Mouse (Mus musculus): Measurements from ENCODE around the gene Ucp2. TPM values are rescaled to one million over a fixed set of nuclear protein-coding genes. Genes with fewer than 3 reads are reported as not detected.
A peak's percentile ranks its signal among the peaks of the same experiment; 100 is the strongest.

Ucp2 gene
- total RNA-seq, 2 experiments from 2014 or later, result 482 to 541 TPM

DNA sequence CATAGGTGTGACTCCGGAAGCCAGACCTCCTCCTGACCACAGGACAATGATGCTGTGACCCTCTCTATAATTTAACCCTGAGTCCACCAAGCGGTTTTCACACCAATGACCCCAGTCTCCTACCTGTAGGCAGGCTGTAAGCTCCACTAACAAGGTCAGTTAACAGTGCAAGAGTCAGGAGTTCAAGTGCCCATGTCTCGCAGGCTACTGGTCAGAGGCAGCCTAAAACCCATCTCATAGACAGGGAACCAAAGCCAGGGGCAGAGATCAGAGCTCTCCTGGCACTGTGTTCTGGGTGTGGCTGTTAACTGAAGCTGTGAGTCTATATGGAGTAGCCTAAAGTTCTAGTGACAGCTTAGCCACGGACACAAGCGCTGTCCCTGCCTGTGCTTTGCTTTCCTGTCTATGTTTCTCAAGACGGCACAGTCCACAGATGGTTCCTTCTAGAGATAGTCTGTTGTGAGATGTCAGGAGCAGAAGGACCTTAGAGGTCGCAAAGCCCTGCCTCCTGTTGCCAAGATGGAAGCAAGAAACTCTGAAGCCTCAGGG, 9.3 kb downstream of the Ucp2 start:
- DNase-seq, result no peak

DNA sequence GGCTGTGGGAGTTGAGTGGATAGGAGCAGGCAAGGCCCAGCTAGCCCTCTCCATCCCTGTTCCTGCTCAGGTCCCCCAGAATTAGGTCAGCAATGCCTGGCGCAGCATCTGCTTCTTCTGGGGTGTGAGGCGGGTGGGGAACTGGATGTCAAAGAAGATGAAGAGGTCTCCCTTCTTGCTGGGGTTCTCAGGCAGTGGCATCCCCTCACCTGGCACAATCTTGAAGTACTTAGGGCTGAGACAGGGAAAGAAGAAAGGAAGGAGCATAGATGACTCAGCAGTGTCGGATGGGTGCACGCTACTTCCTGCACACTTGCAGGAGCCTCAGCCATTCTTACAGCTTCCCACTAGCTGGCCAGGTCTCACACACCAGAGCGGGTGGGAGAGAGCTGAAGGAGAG, 9.9 kb downstream of the Ucp2 start:
- no peak for DNase-seq

DNA sequence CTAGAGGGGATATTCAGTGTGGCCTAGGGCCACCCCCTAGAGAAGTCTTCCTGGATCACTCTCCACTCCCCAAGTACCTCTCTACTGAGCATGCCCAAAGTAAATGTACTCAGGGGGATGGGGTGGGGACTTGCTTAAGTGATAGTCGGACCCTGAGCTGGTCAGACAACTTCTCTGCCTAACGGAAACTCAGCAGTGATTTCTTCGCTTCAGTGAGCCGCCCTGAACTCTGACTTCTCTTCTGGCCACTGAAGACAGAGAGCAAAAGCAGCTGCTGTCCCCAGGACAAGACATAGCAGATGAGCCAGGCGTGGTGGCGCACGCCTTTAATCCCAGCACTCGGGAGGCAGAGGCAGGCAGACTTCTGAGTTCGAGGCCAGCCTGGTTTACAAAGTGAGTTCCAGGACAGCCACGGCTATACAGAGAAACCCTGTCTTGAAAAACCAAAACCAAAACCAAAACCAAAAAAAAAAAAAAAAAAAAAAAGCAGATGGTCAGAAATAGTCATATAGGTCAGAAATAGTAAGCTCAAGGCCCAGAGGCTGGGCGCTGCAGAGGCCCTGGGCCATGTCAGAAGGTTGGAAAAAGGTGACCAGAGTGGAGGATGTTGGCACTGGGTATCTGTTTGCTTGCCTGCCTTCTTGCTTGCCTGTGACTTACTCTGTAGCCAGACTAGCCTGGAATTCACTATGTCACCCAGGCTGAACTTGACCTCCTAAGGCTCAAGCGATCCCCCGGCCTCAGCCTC, 11.8 kb downstream of the Ucp2 start:
- DNase-seq, result no peak

DNA sequence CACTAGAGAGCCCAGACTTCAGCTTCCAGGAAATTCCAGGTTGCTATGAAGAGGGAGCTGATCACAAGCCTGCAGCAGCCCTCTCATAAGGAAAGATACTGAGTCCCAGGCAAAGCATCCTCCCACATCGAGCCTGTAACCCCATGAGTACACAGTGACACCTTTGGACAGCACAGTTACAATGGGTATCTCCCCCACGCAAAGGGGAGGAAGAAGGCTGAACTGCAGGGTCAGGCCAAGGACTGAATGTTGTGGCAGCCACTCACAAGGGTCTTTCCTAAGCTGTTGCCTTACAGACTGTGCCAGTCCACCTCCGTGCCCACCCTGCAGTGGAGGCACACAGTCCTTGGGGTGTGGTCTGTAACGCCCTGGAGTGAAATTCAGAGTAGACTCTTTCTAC, 13.4 kb downstream of the Ucp2 start:
- DNase-seq, result no peak

DNA sequence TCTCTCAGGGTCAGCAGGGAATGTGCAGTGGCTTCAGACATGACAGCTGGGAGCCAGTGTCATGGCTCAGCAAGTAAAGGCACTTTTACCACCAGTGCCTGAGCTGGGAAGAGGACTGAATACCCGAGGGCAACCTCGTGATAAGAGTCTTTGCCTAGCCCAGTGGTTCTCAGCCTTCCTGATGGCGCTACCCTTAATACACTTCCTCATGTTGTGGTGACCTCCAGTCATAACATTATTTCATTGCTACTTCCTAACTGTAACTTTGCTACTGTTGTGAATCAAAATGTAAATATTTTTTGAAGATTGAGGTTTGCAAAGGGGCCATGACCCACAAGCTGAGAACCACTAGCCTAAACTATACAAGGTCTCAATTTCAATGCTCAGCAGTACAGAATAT, 15.5 kb downstream of the Ucp2 start:
- DNase-seq, result no peak

DNA sequence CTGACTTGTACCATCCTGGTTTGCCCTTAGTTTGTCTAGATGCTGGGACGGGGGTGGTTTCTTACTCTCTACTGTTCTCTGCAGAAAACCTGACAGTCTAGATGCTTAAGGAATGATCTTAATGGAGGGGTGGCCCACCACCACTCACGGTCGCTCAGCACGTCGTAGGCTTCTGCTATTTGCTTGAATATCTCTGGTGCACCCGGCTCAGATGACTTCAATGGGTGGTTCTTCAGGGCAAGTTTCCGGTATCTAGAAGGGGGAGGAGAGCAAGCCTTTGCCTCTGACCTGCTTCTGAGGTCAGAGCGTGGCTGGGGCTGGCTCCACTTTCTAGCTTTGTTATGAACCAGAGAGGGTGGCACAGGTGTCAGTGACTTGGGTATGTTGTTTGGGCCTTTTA, 18.5 kb downstream of the Ucp2 start:
- no peak for DNase-seq

DNA sequence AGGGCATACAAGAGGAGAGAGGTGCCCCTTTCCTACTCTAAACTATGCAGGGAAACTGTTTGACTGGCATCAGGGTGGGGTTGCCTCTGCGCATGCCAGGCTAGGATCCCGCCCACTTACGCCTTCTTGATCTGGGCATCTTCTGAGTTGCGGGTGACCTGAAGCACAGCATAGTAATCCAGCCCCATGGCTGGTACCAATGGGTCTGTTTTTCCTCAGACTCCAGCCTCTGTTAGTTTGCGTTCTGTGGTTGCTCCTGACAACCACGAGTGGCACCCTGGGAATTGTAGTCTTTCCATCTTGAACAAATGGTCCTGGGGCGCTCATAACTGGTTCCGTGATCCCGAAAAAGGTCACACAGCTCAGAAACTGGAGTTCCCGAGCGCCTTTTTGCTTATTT, 21.4 kb downstream of the Ucp2 start, which contains the start of gene Dnajb13:
Gene Dnajb13 (minus strand): TSS at position 388 of the 400 bp plus-strand sequence.
- DNase-seq, result no peak

DNA sequence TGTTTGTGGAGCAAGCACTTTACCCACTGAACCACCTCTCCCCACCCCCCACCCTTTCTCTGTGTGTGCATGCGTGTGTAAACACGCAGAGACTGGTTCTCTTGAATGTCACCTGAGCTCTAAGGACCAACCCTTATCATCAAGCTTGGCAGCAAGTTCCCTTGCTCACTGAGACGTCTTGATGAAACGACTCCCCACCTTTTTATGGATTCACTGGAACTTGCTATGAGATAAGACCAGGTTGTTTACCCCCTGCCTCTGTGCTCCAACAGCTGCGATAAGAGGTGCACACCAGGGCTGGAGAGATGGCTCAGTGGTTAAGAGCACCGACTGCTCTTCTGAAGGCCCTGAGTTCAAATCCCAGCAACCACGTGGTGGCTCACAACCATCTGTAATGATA, 27.1 kb downstream of the Ucp2 start:
- DNase-seq, result no peak

DNA sequence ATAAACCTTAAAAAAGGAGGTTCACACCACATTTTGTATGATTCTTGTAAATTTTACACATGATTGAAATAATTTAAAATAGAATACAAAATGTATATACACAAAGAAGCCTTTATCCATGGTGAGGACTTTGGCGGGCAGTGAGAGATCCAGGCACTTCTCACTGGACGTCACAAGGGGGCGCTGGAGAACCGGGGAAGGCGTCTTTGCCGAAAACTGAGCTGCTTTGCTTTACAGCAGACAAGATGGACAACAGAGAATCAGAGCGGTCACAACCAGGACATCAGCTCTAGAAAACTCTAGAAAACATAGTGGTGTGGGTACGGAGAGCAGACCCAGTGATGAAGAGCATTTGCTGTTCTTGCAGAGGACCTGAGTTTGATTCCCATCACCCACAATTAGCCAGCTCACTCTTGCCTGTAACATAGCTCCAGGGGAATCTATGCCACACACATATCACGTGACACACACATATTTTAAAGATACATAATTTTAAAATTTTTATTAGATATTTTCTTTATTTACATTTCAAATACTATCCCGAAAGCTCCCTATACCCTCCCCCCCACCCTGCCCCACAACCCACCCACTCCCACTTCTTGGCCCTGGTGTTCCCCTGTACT, 27.6 kb downstream of the Ucp2 start:
- peak; percentile 91 for DNase-seq

DNA sequence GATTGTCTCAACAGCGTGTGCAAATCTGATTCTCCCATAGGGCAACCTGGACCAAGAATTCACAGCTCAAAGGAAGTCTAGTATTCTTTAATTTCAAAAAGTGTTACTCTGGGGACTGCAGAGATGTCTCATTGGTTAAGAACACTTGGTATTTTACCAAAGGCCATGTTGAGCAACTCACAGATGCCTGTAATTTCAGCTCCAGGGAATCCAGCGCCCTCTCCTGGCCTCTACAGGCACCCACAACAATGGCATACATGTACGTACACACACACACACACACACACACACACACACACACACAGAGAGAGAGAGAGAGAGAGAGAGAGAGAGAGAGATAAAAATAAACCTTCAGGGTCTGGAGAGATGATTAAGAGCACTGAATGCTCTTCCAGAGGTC, 29.1 kb downstream of the Ucp2 start:
- no peak for DNase-seq

DNA sequence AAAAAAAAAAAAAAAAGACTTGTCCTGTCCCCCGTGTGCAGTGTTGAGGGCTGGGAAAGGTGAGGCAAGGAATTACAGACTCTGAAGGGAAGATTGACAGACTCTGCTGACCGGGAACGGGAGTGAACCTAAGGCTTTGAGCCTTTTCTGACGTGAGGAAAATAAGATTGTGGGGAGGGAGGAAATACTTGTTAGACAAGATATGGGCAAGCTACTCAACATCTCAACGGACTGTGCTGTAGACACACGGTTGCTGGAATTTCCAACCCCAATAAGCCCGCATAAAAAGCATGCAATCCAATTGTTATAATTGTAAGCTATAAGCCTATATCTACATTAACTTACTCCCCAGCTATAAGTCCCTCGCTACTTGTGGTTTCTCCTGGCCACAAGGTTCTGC, 31.5 kb downstream of the Ucp2 start:
- no peak for DNase-seq

DNA sequence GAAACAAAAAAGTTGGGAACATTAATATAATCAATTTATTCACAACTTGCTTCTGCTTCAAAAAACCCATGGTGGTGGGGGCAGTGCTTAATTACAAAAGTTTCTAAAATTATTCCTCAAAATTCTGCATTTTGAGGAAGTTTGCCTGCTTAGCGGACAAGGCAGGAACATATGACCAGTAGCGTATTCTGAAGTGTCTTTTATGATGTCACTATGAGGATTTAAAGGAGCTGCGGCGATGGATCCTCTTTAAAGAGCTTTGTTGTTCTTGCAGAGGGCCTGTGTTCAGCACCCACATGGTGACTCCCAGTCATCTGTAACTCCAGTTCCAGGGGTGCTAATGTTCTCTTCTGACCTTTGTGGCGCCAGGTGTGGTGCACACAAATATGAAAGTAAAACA, 37.6 kb downstream of the Ucp2 start:
- DNase-seq, result no peak

DNA sequence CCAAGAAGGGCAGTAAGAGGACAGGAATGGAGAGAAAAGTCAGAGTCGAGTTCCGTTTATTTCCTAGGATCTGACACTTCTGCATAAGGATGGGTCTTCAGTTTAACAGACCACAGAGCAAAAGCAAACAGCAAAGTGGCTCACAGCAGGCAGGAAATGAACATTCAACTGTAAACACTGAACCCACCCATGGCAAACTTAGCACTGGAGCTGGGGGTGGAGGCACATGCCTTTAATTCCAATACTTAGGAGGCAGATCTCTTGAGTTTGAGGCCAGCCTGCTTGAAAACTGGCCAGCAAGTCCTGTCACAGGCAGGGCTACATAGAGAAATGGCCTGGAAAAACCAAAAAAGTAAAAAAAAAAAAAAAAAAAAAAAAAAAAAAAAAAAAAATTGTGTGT, 40.4 kb downstream of the Ucp2 start:
- DNase-seq, result no peak

DNA sequence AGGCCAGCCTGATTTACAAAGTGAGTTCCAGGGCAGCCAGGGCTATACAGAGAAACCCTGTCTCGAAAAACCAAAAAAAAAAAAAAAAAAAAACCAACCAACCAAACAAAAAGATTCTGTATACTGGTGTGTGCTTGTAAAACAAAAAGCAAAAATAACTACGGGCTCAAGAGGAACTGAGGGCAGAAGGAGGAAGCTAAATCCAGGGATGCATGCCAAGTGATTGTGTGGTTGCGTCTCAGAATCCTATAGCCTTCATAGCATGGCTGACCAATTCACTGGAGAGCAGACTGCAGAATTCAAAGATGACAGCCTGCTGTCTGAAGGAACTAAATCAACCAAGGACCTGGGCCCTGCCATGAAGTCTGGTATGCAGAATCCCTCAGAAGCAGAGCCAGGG, 41.1 kb downstream of the Ucp2 start:
- no peak for DNase-seq

DNA sequence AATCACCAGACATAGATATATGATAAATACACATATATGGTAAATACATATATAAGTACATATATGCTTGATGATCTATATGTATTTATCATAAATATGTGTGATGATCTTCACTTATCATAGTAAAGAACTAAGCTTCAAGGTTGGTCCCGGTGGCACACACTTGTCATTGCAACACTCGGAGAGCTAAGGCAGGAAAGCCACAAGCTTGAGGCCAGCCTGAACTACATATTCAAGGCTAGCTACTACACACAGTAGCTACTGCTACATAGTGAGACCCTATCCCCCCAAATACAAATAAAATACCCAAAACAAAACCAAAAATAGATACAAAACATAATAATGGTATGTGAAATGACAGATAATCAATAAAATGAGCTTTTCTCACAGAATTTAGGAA, 42.7 kb downstream of the Ucp2 start:
- no peak for DNase-seq

DNA sequence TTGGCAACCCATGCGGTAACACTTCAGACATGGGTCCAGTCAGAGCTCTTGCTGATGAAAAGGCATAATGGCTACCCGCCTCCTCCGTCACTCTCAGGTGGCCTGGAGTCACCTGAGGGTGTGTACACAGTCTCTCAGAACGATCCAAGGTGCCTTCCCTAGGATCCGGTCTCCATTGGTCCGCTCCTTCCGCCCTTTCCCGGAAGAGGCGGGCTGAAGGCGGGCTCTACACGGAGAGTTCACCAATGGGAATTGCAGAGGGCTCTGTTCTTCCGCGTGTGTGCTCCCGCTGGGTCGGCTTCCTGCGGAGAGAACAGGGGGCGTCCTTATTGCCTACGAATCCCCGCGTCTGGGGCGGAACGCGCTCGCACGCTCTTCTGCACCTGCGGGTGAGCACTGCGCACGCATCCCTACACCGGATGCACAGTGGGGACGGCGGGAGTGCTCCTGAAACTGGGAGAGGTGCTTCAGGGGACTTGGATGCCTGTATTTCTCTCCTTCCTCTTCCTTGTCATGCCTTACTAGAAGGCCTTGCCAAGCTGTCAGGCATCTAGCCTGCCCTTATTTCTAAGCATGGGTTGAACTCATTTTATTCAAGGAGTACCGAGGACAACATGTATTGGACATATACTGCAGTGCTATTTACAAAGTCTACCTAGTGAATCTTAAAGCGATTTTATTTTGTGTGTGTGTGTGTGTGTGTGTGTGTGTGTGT, 43.8 kb downstream of the Ucp2 start, which contains the start of gene Coa4:
Gene Coa4 (plus strand): TSS at position 268 of the 715 bp plus-strand sequence.
- DNase-seq, result peak; percentile 88

DNA sequence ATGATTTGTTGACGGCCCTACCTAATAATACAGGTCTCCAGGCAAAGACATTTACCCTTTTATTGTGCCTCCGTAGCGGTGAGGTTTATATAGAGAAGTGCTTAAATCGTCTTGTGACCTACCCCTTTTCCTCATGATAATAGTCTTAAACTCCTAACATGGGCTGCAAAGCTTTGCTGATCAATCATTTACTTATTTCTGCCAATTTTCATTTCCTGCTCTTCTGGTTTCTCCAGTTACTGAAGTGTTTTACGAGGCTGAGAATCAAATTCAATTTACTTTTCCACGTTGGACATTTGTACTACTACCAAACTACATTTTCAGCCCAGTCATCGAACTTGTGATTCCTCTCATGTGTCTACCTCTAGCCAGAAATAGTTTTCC, 44.4 kb downstream of the Ucp2 start:
- DNase-seq, result no peak

DNA sequence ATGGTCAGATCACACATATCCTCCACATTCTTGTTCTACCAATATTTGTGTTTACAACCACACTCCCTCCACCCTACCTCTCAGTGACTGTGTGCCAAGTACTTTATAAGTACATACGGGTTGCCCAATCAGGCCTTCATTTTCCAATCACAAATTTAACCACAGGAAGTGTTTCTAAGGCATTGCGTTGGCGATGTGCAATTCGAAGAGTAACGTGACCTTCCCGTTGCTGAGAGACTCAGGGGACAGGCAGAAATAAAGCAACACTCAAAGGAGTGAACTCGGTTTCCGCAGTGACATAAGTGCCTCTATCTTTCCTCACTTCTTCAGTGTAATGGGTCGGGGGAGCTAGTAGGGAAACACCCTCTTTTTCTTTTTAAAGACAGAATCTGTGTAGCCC, 46.4 kb downstream of the Ucp2 start:
- no peak for DNase-seq

DNA sequence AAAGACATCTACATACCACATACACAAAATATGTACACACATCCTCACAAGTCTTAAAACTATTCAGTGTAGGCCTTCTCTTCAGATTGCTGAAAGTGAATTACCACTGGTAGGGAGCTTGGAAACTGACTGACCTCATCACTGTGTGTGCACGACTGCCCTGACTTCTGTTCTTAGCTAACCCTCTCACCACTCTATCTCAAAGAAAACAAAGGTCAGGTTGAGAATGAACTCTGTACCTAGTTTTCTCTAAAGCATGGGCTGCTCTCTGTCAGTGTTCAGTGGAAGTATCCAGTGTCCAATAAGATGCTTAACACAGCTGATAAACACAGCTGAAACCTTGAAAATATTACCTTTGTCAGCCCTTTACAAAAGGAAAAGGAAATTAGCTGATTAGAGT, 51.3 kb downstream of the Ucp2 start:
- no peak for DNase-seq

DNA sequence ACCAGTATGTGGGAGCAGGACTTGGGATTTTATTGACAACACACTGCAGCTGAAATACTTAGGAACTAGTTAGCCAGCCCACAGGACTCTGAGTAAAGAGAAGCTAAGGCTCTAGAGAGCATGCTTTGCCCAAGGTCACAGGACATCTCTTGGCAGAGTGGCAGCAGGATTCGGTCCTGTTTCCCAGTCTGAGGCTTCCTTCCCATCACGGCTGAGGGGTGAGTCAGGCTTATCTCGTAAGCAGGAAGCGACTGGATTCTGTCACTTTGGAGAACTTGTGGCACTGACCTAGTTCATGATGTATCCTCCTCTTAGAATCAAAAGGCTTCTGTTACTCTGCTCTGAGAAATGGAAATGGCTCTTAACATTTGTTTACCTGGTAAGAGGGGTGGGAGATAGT, 54.5 kb downstream of the Ucp2 start:
- peak; percentile 57 for DNase-seq

DNA sequence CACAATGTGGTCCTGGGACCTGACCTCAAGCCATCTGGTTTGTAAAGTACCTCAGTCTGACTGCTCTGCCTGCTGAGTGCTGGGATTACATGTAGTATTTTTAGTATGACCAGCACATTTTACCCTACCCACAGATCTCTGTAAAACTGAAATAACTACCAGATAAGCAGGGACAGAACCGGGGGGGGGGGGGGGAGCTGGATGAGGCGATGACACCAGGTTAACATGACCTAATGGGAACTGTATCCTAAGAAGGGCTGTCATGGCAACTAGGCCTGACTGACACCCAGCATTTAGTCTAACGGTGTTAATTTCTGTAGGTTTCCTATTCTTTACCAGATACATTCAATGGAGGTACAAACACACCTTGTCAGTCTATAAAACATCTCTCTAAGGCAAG, 56.7 kb downstream of the Ucp2 start:
- DNase-seq, result no peak

DNA sequence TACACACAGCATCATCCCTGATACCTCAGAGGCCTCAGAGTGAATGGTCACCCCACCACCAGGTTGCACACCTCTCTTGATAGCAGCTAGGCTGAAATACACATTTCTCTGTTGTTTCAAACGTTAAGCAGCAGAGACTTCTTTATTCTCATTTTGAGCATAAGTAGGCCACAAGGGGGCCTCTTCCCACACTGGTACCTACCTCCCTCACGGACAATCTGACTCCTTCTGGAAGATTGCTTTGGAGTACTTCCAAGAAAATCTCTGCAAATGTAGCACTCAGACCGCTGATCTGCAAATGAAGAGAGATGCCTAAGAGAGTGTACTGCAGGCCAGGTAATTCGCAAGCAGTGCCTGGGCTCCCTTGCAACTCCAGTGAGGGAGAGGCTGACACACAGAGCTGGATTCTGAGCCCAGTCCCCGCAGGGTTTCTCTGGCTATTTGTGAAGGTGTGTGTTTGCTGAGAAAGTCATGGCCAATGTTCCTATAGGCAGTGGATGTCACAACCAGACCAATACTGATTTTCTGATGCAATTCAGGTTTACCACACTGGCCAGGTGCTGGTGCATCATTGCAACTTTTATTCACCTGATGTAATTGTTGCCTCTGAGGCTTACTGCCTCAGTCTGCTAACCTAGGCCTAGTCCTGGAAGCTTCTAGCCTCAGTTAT, 57.3 kb downstream of the Ucp2 start:
- peak; percentile 26 for DNase-seq
